Mouse (Mus musculus) small intestine, adult 2 months (tissue): ENCODE measurements around the gene Acnat1.

Source experiments
- CTCF ChIP-seq: fragments of 200-500 bp; IDR thresholded peaks from 2 replicates; pipeline ENCODE4 v1.5.1; 2012; ENCODE audit warnings: low read depth, mild to moderate bottlenecking, control low read depth, inconsistent platforms, low read length, moderate library complexity, mixed read lengths; ENCODE audit not compliant: insufficient replicate concordance, insufficient read length; ENCODE audit errors: extremely low read depth
- POLR2A ChIP-seq: fragments of 200-500 bp; IDR thresholded peaks from 2 replicates; pipeline ENCODE4 v1.6.1; 2012; ENCODE audit warnings: low read depth, mild to moderate bottlenecking, control low read depth, inconsistent platforms, low read length, moderate library complexity

DNA sequence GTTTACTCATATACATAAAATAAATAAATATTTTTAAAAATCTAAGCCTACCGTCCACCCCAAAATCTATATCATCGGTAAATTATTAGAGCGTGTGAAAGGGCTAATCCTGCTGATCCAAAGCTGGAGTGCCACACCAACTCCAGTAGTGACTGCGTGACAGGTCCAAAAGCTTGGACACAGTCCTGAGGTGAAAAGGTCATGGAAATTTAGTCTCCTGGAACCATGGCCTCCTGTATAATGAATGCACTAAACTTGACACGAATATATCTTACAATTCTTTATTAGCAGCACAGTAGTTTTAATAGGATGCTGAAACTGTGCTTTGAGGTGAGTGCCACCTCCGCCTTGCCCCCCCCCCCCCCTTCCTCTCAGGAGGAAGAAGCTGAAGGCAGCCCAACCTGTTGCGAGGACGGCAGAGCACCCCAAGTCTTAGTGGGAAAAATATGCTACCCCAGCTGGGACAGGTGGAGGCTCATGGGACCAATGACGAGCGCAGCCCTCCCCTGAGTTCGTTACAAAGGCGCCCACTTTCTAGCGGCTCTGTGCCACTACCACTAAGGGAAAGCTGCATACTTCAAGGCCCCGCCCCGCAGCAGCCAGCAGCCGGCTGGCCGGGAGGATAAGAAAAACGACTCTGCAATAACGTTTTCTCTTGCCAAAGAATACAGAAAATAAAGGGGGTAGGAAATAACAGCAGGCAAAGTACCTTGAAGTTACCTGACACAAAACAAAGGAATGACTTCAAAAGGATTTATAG is 4.6 kb upstream of the Acnat1 start:
- TF ChIP-seq CTCF: no peak
- no peak for TF ChIP-seq POLR2A
